Mouse (Mus musculus) neural tube, embryonic 12.5 days (tissue): ENCODE measurements around the gene Gm9844. TPM values are rescaled to one million over a fixed set of nuclear protein-coding genes. Genes with fewer than 3 reads are reported as not detected.
"Not testable (repeated sequence)": the region's sequence is repeated elsewhere in the genome, so short reads cannot be mapped to it uniquely, and the experiment has no call there.

Source experiments
- ATAC-seq: fragments of 200-750 bp; cut with Nextera tagmentation; 2 replicates; pipeline ENCODE4 v1.8.0; 2017; ENCODE audit warnings: low read depth, mild to moderate bottlenecking, moderate TSS enrichment, moderate library complexity; ENCODE audit not compliant: low FRiP score
- H3K27ac ChIP-seq: fragments of 300-500 bp; sonication (generic); 2 replicates; pipeline ENCODE4 v1.5.1; 2016
- H3K27me3 ChIP-seq: fragments of 300-500 bp; sonication (generic); replicated peaks from 2 replicates; pipeline ENCODE4 v1.6.1; 2016; ENCODE audit warnings: mild to moderate bottlenecking
- H3K36me3 ChIP-seq: fragments of 300-500 bp; sonication (generic); 2 replicates; pipeline ENCODE4 v1.6.1; 2016; ENCODE audit warnings: mild to moderate bottlenecking
- H3K4me1 ChIP-seq: fragments of 300-500 bp; sonication (generic); 2 replicates; pipeline ENCODE4 v1.6.1; 2016
- H3K4me2 ChIP-seq: fragments of 300-500 bp; sonication (generic); replicated peaks from 2 replicates; pipeline ENCODE4 v1.6.1; 2016; ENCODE audit warnings: mild to moderate bottlenecking
- H3K4me3 ChIP-seq: fragments of 300-500 bp; sonication (generic); 2 replicates; pipeline ENCODE4 v1.5.1; 2016
- H3K9ac ChIP-seq: fragments of 300-500 bp; sonication (generic); 2 replicates; pipeline ENCODE4 v1.6.1; 2016; ENCODE audit warnings: mild to moderate bottlenecking
- H3K9me3 ChIP-seq: fragments of 300-500 bp; sonication (generic); 2 replicates; pipeline ENCODE4 v1.6.1; 2016; ENCODE audit warnings: mild to moderate bottlenecking
- WGBS: fragments of 180-500 bp; shearing (Covaris S2); methylation state at CpG from one replicate; pipeline ENCODE4 v1.1.7; 2016; 5-methylcytosine and 5-hydroxymethylcytosine counted together
- polyA plus RNA-seq: library from polyadenylated mRNA; unstranded; fragments of >200 nt; fragmentation: Nextera tagmentation; extraction: Ambion mirVana; gene quantifications from 2 replicates; pipeline ENCODE4 v1.2.1, GENCODE M21; 2016

Gene Gm9844
- 25.0 and 27.5 TPM in 2 replicates for polyA plus RNA-seq

GRCm38 (mm10) chr7:24861913-24862312 is at the start of gene Gm9844:
TSS of gene Gm9844 (plus strand) at chr7:24862213.
- Histone ChIP-seq H3K27ac (no peak within 1 kb of the TSS), H3K36me3 (no peaks in the 10 kb centered on the region), H3K9ac (no peak within 1 kb of the TSS), H3K27me3 (no peaks in the 10 kb centered on the region), H3K4me2 (no peak within 1 kb of the TSS), H3K9me3 (no peaks in the 10 kb centered on the region), H3K4me1 (no peaks in the 10 kb centered on the region), H3K4me3 (no peak within 1 kb of the TSS)
- no peak for ATAC-seq
- WGBS, result 88% methylated on average over 7 of the region's 7 CpGs

GRCm38 (mm10) chr7:24817502-24817901 is 44.5 kb upstream of the Gm9844 start:
- no peaks in the 10 kb centered on the region for H3K27me3 ChIP-seq
- H3K4me3 ChIP-seq, result no peak overlapping the region
- H3K4me1 ChIP-seq, result no peaks in the 10 kb centered on the region
- H3K9ac ChIP-seq, result no peak overlapping the region
- 4% methylated on average over 3 of the region's 3 CpGs for WGBS
- no peaks in the 10 kb centered on the region for H3K36me3 ChIP-seq
- no peak; the same call in 1 of the 2 replicates for ATAC-seq
- no peak overlapping the region for H3K27ac ChIP-seq
- H3K9me3 ChIP-seq, result no peaks in the 10 kb centered on the region
- H3K4me2 ChIP-seq, result no peak overlapping the region

GRCm38 (mm10) chr7:24824452-24824851 is 37.6 kb upstream of the Gm9844 start:
- Histone ChIP-seq H3K4me1 (no peaks in the 10 kb centered on the region), H3K4me2 (no peak overlapping the region), H3K27ac (no peak overlapping the region), H3K9me3 (no peaks in the 10 kb centered on the region), H3K9ac (no peak overlapping the region), H3K27me3 (no peaks in the 10 kb centered on the region), H3K36me3 (no peaks in the 10 kb centered on the region), H3K4me3 (no peak overlapping the region)
- WGBS, result 74% methylated on average over 7 of the region's 7 CpGs
- ATAC-seq, result no peak

- H3K27me3 ChIP-seq, result no peaks in the 10 kb centered on the region
- ATAC-seq, result no peak
- WGBS, result 88% methylated on average over 4 of the region's 4 CpGs
- no peak overlapping the region for H3K4me3 ChIP-seq
- no peak overlapping the region for H3K27ac ChIP-seq
- H3K9ac ChIP-seq, result no peak overlapping the region
- no peaks in the 10 kb centered on the region for H3K4me1 ChIP-seq
- no peaks in the 10 kb centered on the region for H3K36me3 ChIP-seq
- no peak overlapping the region for H3K4me2 ChIP-seq
- H3K9me3 ChIP-seq, result no peaks in the 10 kb centered on the region
These were observed 34.8 kb upstream of the Gm9844 start for GRCm38 (mm10) chr7:24827181-24827580.

GRCm38 (mm10) chr7:24838732-24839409 is 23.1 kb upstream of the Gm9844 start:
- not testable (repeated sequence) for H3K4me1 ChIP-seq, H3K27ac ChIP-seq, ATAC-seq, H3K4me3 ChIP-seq, H3K9me3 ChIP-seq, H3K4me2 ChIP-seq, H3K9ac ChIP-seq, H3K36me3 ChIP-seq, H3K27me3 ChIP-seq
- WGBS, result 66% methylated on average over 13 of the region's 13 CpGs

- no peak for ATAC-seq
- WGBS, result 85% methylated on average over 8 of the region's 8 CpGs
- no peaks in the 10 kb centered on the region for H3K4me1 ChIP-seq
- no peak overlapping the region for H3K27ac ChIP-seq
- no peak overlapping the region for H3K4me3 ChIP-seq
- no peaks in the 10 kb centered on the region for H3K9me3 ChIP-seq
- no peak overlapping the region for H3K9ac ChIP-seq
- no peak overlapping the region for H3K4me2 ChIP-seq
- H3K27me3 ChIP-seq, result no peaks in the 10 kb centered on the region
- H3K36me3 ChIP-seq, result no peaks in the 10 kb centered on the region
These were observed 22.6 kb upstream of the Gm9844 start for GRCm38 (mm10) chr7:24839410-24839808.

- H3K27me3 ChIP-seq, result no peaks in the 10 kb centered on the region
- H3K4me3 ChIP-seq, result no peak overlapping the region
- H3K4me1 ChIP-seq, result no peaks in the 10 kb centered on the region
- 68% methylated on average over 3 of the region's 3 CpGs for WGBS
- H3K4me2 ChIP-seq, result no peak overlapping the region
- H3K9me3 ChIP-seq, result no peaks in the 10 kb centered on the region
- no peak overlapping the region for H3K27ac ChIP-seq
- no peak for ATAC-seq
- no peaks in the 10 kb centered on the region for H3K36me3 ChIP-seq
- no peak overlapping the region for H3K9ac ChIP-seq
These were observed 21.7 kb upstream of the Gm9844 start for GRCm38 (mm10) chr7:24840331-24840730.

GRCm38 (mm10) chr7:24841009-24841408 is 21.0 kb upstream of the Gm9844 start:
- no peaks in the 10 kb centered on the region for H3K36me3 ChIP-seq
- no peaks in the 10 kb centered on the region for H3K9me3 ChIP-seq
- H3K27me3 ChIP-seq, result no peaks in the 10 kb centered on the region
- H3K27ac ChIP-seq, result no peak overlapping the region
- H3K4me1 ChIP-seq, result no peaks in the 10 kb centered on the region
- H3K4me3 ChIP-seq, result no peak overlapping the region
- H3K9ac ChIP-seq, result no peak overlapping the region
- ATAC-seq, result no peak
- H3K4me2 ChIP-seq, result no peak overlapping the region
- 62% methylated on average over 4 of the region's 4 CpGs for WGBS

GRCm38 (mm10) chr7:24844144-24844543 is 17.9 kb upstream of the Gm9844 start:
- H3K4me3 ChIP-seq, result no peak overlapping the region
- 45% methylated on average over 5 of the region's 5 CpGs for WGBS
- H3K9ac ChIP-seq, result no peak overlapping the region
- ATAC-seq, result no peak
- no peaks in the 10 kb centered on the region for H3K4me1 ChIP-seq
- no peak overlapping the region for H3K4me2 ChIP-seq
- H3K27ac ChIP-seq, result no peak overlapping the region
- H3K27me3 ChIP-seq, result no peaks in the 10 kb centered on the region
- H3K9me3 ChIP-seq, result no peaks in the 10 kb centered on the region
- H3K36me3 ChIP-seq, result no peaks in the 10 kb centered on the region

- 88% methylated on average over 9 of the region's 9 CpGs for WGBS
- Histone ChIP-seq H3K4me2 (no peak overlapping the region), H3K27ac (no peak overlapping the region), H3K4me1 (no peaks in the 10 kb centered on the region), H3K4me3 (no peak overlapping the region), H3K36me3 (no peaks in the 10 kb centered on the region), H3K27me3 (no peaks in the 10 kb centered on the region), H3K9ac (no peak overlapping the region), H3K9me3 (no peaks in the 10 kb centered on the region)
- ATAC-seq, result no peak
These were observed 16.8 kb upstream of the Gm9844 start for GRCm38 (mm10) chr7:24845181-24845580.

GRCm38 (mm10) chr7:24845713-24846112 is 16.3 kb upstream of the Gm9844 start:
- ATAC-seq, result no peak
- Histone ChIP-seq H3K4me1 (no peaks in the 10 kb centered on the region), H3K4me2 (no peak overlapping the region), H3K36me3 (no peaks in the 10 kb centered on the region), H3K27ac (no peak overlapping the region), H3K27me3 (no peaks in the 10 kb centered on the region), H3K9ac (no peak overlapping the region), H3K4me3 (no peak overlapping the region), H3K9me3 (no peaks in the 10 kb centered on the region)
- 5% methylated on average over 6 of the region's 6 CpGs for WGBS

- not testable (repeated sequence) for H3K9ac ChIP-seq, H3K27me3 ChIP-seq, ATAC-seq, H3K27ac ChIP-seq, H3K4me2 ChIP-seq, H3K36me3 ChIP-seq, H3K4me1 ChIP-seq, H3K4me3 ChIP-seq, H3K9me3 ChIP-seq
- 25% methylated on average over 2 of the region's 2 CpGs for WGBS
These were observed 15.4 kb upstream of the Gm9844 start for GRCm38 (mm10) chr7:24846576-24846975.

GRCm38 (mm10) chr7:24850162-24850561 is 11.9 kb upstream of the Gm9844 start:
- H3K27ac ChIP-seq, result no peak overlapping the region

More at GRCm38 (mm10) chr7:24850162-24850561, 11.9 kb upstream of the Gm9844 start:
- no peaks in the 10 kb centered on the region for H3K36me3 ChIP-seq
- ATAC-seq, result no peak
- H3K9me3 ChIP-seq, result no peaks in the 10 kb centered on the region
- H3K4me3 ChIP-seq, result no peak overlapping the region
- no peak overlapping the region for H3K9ac ChIP-seq
- H3K4me1 ChIP-seq, result no peaks in the 10 kb centered on the region
- no peak overlapping the region for H3K4me2 ChIP-seq
- no peaks in the 10 kb centered on the region for H3K27me3 ChIP-seq
- 35% methylated on average over 5 of the region's 5 CpGs for WGBS
